Mouse (Mus musculus) MEL (cell line): ENCODE results near the gene Rmdn2. TPM values are rescaled to one million over a fixed set of nuclear protein-coding genes. Genes with fewer than 3 reads are reported as not detected.

Source experiments
- DNase-seq: peaks from one replicate; pipeline ENCODE4 v3.0.0; 2011; ENCODE audit warnings: low read depth, low spot score
- H3K27ac ChIP-seq: 2 replicates; pipeline ENCODE4 v1.5.1; 2012; ENCODE audit warnings: low read depth, mild to moderate bottlenecking, control low read depth, low read length, moderate library complexity; ENCODE audit not compliant: control insufficient read depth
- H3K27me3 ChIP-seq, 2 experiments: fragments of 150-350 bp in 1 of 2; sonication (generic) in 1 of 2; 2 replicates each; pipeline ENCODE4 v1.6.1; 2012; ENCODE audit warnings: low read length in 2 of 2, mild to moderate bottlenecking in 2 of 2, improper control_type of control experiment in 1 of 2, moderate library complexity in 1 of 2; ENCODE audit not compliant: insufficient read depth in 2 of 2, control insufficient read depth in 1 of 2
- H3K36me3 ChIP-seq, 2 experiments: 2 replicates each; pipeline ENCODE4 v1.6.1; 2012 to 2014; ENCODE audit warnings: low read length in 2 of 2, improper control_type of control experiment in 1 of 2, inconsistent platforms in 1 of 2, mild to moderate bottlenecking in 1 of 2; ENCODE audit not compliant: insufficient read depth in 2 of 2, control insufficient read depth in 1 of 2
- H3K4me1 ChIP-seq, 2 experiments: fragments of 150-350 bp in 1 of 2; sonication (generic) in 1 of 2; 2 replicates each; pipeline ENCODE4 v1.6.1; 2012; ENCODE audit warnings: low read length in 2 of 2, improper control_type of control experiment in 1 of 2, mild to moderate bottlenecking in 1 of 2; ENCODE audit not compliant: insufficient read depth in 2 of 2, control insufficient read depth in 1 of 2
- H3K4me3 ChIP-seq, 2 experiments: fragments of 150-350 bp in 1 of 2; sonication (generic) in 1 of 2; 2 replicates each; pipeline ENCODE4 v1.5.1; 2012; ENCODE audit warnings: low read depth in 2 of 2, low read length in 2 of 2, mild to moderate bottlenecking in 2 of 2, moderate library complexity in 2 of 2, control low read depth in 1 of 2, improper control_type of control experiment in 1 of 2; ENCODE audit not compliant: control insufficient read depth in 1 of 2, insufficient read depth in 1 of 2
- H3K79me2 ChIP-seq: 2 replicates; pipeline ENCODE4 v1.6.1; 2012; ENCODE audit warnings: mild to moderate bottlenecking, low read length, moderate library complexity; ENCODE audit not compliant: control insufficient read depth, poor library complexity, insufficient read depth
- H3K9ac ChIP-seq: 2 replicates; pipeline ENCODE4 v1.6.1; 2012; ENCODE audit warnings: low read depth, mild to moderate bottlenecking, control low read depth, low read length, moderate library complexity; ENCODE audit not compliant: control insufficient read depth, poor library complexity, severe bottlenecking
- H3K9me3 ChIP-seq: fragments of 150-350 bp; sonication (generic); replicated peaks from 2 replicates; pipeline ENCODE4 v1.6.1; 2012; ENCODE audit warnings: mild to moderate bottlenecking, low read length, improper control_type of control experiment, moderate library complexity; ENCODE audit not compliant: insufficient read depth
- CTCF ChIP-seq, 3 experiments: IDR thresholded peaks in 2 of 3; conservative IDR thresholded peaks in 1 of 3; 2 replicates each; pipeline ENCODE4 v1.5.1; 2011 to 2012; ENCODE audit warnings: low read length in 3 of 3, low read depth in 2 of 3, mild to moderate bottlenecking in 2 of 3, improper control_type of control experiment in 1 of 3, inconsistent platforms in 1 of 3, mixed read lengths in 1 of 3, moderate library complexity in 1 of 3; ENCODE audit not compliant: control insufficient read depth in 1 of 3, insufficient read depth in 1 of 3, poor library complexity in 1 of 3, severe bottlenecking in 1 of 3
- E2F4 ChIP-seq: IDR thresholded peaks from 2 replicates; pipeline ENCODE4 v1.6.1; 2011; ENCODE audit warnings: low read depth, low read length, improper control_type of control experiment, borderline replicate concordance
- EP300 ChIP-seq, 2 experiments: IDR thresholded peaks; 2 replicates each; pipeline ENCODE4 v1.6.1; 2011; ENCODE audit warnings: improper control_type of control experiment in 2 of 2, low read length in 2 of 2, low read depth in 1 of 2, mild to moderate bottlenecking in 1 of 2
- GABPA ChIP-seq: IDR thresholded peaks from 2 replicates; pipeline ENCODE4 v1.6.1; 2012; ENCODE audit warnings: low read depth, mild to moderate bottlenecking, inconsistent platforms, low read length, improper control_type of control experiment, moderate library complexity
- HCFC1 ChIP-seq: IDR thresholded peaks from 2 replicates; pipeline ENCODE4 v1.6.1; 2012; ENCODE audit warnings: low read depth, mild to moderate bottlenecking, inconsistent platforms, low read length, improper control_type of control experiment, moderate library complexity
- JUND ChIP-seq: IDR thresholded peaks from 2 replicates; pipeline ENCODE4 v1.6.1; 2011; ENCODE audit warnings: low read depth, mild to moderate bottlenecking, improper control_type of control experiment, low read length
- MEF2A ChIP-seq: IDR thresholded peaks from 2 replicates; pipeline ENCODE4 v1.6.1; 2014; ENCODE audit warnings: low read depth, mild to moderate bottlenecking, inconsistent platforms, low read length, improper control_type of control experiment; ENCODE audit not compliant: poor library complexity, insufficient replicate concordance, severe bottlenecking; ENCODE audit errors: extremely low read depth
- MYC ChIP-seq: IDR thresholded peaks from 2 replicates; pipeline ENCODE4 v1.6.1; 2011; ENCODE audit warnings: low read depth, mild to moderate bottlenecking, low read length, improper control_type of control experiment, moderate library complexity
- NELFE ChIP-seq: IDR thresholded peaks from 2 replicates; pipeline ENCODE4 v1.6.1; 2011; ENCODE audit warnings: low read depth, low read length, improper control_type of control experiment
- POLR2A ChIP-seq, 2 experiments: IDR thresholded peaks; 2 replicates each; pipeline ENCODE4 v1.6.1; 2011 to 2012; ENCODE audit warnings: low read length in 2 of 2, mild to moderate bottlenecking in 2 of 2, control low read depth in 1 of 2, improper control_type of control experiment in 1 of 2, low read depth in 1 of 2, moderate library complexity in 1 of 2; ENCODE audit not compliant: control insufficient read depth in 1 of 2, insufficient read depth in 1 of 2, poor library complexity in 1 of 2
- POLR2AphosphoS2 ChIP-seq: IDR thresholded peaks from 2 replicates; pipeline ENCODE4 v1.6.1; 2011; ENCODE audit warnings: low read length, improper control_type of control experiment
- RAD21 ChIP-seq: IDR thresholded peaks from 2 replicates; pipeline ENCODE4 v1.6.1; 2011; ENCODE audit warnings: mild to moderate bottlenecking, low read depth, low read length, improper control_type of control experiment
- RCOR1 ChIP-seq: IDR thresholded peaks from 2 replicates; pipeline ENCODE4 v1.6.1; 2012; ENCODE audit warnings: low read depth, mild to moderate bottlenecking, inconsistent platforms, low read length, improper control_type of control experiment
- SMC3 ChIP-seq: IDR thresholded peaks from 2 replicates; pipeline ENCODE4 v1.6.1; 2011; ENCODE audit warnings: low read depth, low read length, improper control_type of control experiment
- TAL1 ChIP-seq: IDR thresholded peaks from 2 replicates; pipeline ENCODE4 v1.6.1; 2012; ENCODE audit warnings: mild to moderate bottlenecking, inconsistent platforms, low read length, moderate library complexity, mixed read lengths
- UBTF ChIP-seq: IDR thresholded peaks from 2 replicates; pipeline ENCODE4 v1.6.1; 2012; ENCODE audit warnings: low read depth, mild to moderate bottlenecking, inconsistent platforms, low read length, improper control_type of control experiment, moderate library complexity, borderline replicate concordance; ENCODE audit not compliant: insufficient read depth
- ZMIZ1 ChIP-seq: IDR thresholded peaks from 2 replicates; pipeline ENCODE4 v1.6.1; 2012; ENCODE audit warnings: low read depth, mild to moderate bottlenecking, inconsistent platforms, low read length, improper control_type of control experiment, moderate library complexity
- polyA plus RNA-seq, 2 experiments: library from polyadenylated mRNA; stranded (reverse) in 1 of 2; unstranded in 1 of 2; fragments of >175 nt in 1 of 2; fragments of >200 nt in 1 of 2; gene quantifications; 2 replicates each; pipeline versions ENCODE4 v1.2.1 to v1.2.4; 2012; ENCODE audit warnings: low replicate concordance in 2 of 2, low read depth in 1 of 2; ENCODE audit not compliant: insufficient read length in 2 of 2, insufficient read depth in 1 of 2, missing spikeins in 1 of 2
- total RNA-seq: library from RNA; depleted of rRNA; stranded (reverse); fragments of 300-350 nt; gene quantifications from 2 replicates; pipeline ENCODE4 v1.2.3, GENCODE M21; 2012

Gene Rmdn2
- total and polyA plus RNA-seq, 3 experiments, result not detected

DNA sequence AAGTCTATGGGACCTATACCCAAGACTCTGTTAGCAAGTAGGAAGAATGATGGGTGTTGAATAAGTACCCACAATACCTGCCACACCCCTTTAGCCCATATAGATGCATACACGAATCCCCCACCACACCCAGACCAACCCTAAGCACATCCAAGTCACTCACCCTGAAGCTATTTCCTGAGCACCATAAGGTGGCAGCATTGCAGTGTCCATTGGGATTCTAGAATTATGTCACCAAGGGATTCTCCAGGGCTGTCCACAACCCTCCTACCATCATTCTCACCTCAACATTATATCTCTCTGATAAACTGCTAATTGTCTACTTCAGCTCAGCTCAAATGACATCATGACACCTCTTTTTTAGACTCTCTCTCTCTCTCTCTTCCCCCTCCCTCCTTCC lies 87.5 kb downstream of the Rmdn2 start:
- Histone ChIP-seq H3K79me2 (no peaks in the 10 kb centered on the region), H3K27ac (no peak overlapping the region), H3K9me3 (no peaks in the 10 kb centered on the region), H3K4me3 (no peak overlapping the region), H3K36me3 (no peaks in the 10 kb centered on the region), H3K4me1 (no peaks in the 10 kb centered on the region), H3K27me3 (no peaks in the 10 kb centered on the region; a peak in 1 of 4 replicates), H3K9ac (no peak overlapping the region)
- peak; percentile 9 for DNase-seq
- TF ChIP-seq RAD21, result peak; percentile 37
- no peak for TF ChIP-seq POLR2AphosphoS2
- TF ChIP-seq SMC3, result peak; percentile 31; the same call in 1 of the 2 replicates
- TF ChIP-seq UBTF, result no peak
- no peak for TF ChIP-seq MYC
- TF ChIP-seq TAL1, result no peak
- TF ChIP-seq POLR2A (IDR thresholded peaks at IDR 0.05; ENCODE audit: control insufficient read depth in 1 of 2, insufficient read depth in 1 of 2, low read depth in 1 of 2, low read length in 2 of 2, poor library complexity in 1 of 2), result no peak
- TF ChIP-seq CTCF (IDR thresholded peaks at IDR 0.05 in 2 of 3, conservative IDR thresholded peaks at IDR 0.05 in 1 of 3; ENCODE audit: control insufficient read depth in 1 of 3, insufficient read depth in 1 of 3, low read depth in 2 of 3, low read length in 3 of 3, poor library complexity in 1 of 3, severe bottlenecking in 1 of 3), result peak in 2 of 3 experiments; percentile 9 to 33; a peak in 2 of 6 replicates
- TF ChIP-seq NELFE, result no peak
- TF ChIP-seq E2F4, result no peak
- no peak for TF ChIP-seq HCFC1
- TF ChIP-seq MEF2A, result no peak
- no peak for TF ChIP-seq GABPA
- TF ChIP-seq RCOR1, result no peak
- no peak for TF ChIP-seq ZMIZ1

DNA sequence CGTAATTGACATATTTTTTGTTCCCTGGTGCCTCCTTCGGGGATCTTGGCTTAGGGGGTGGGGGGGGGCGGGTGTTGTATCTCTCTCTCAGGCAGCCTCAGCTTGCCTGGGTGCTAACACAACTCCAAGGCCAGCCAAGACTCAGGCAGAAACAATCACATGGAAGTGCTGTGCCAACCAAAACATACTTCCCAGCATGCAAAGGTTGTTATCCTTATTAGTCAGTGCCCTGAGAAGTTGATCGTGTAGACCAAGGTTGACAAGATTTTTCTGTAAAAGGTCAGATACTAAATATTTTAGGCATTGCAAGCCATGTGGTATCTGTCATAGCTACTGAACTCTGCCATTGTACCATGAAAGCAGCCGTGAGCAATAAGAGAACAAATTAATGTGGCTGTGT lies 89.2 kb downstream of the Rmdn2 start:
- TF ChIP-seq JUND (no peak), UBTF (no peak), SMC3 (no peak), EP300 (IDR thresholded peaks at IDR 0.05; ENCODE audit: low read depth in 1 of 2, low read length in 2 of 2) (no peak), CTCF (IDR thresholded peaks at IDR 0.05 in 2 of 3, conservative IDR thresholded peaks at IDR 0.05 in 1 of 3; ENCODE audit: control insufficient read depth in 1 of 3, insufficient read depth in 1 of 3, low read depth in 2 of 3, low read length in 3 of 3, poor library complexity in 1 of 3, severe bottlenecking in 1 of 3) (no peak)
- Histone ChIP-seq H3K4me1 (no peaks in the 10 kb centered on the region), H3K79me2 (no peaks in the 10 kb centered on the region), H3K9me3 (no peaks in the 10 kb centered on the region), H3K27ac (no peak overlapping the region), H3K4me3 (no peak overlapping the region), H3K36me3 (no peaks in the 10 kb centered on the region), H3K9ac (no peak overlapping the region), H3K27me3 (peaks cover 0 to 2% of the 10 kb centered on the region in 2 experiments; a peak in 1 of 4 replicates)
- no peak for DNase-seq
